Mouse (Mus musculus) ES-Bruce4 (cell line): ENCODE results near the gene Bmf.

Experiments used
- CTCF ChIP-seq: IDR thresholded peaks from one replicate; pipeline ENCODE4 v1.8.1; 2011; ENCODE audit warnings: low read depth, low read length
- POLR2A ChIP-seq: IDR thresholded peaks from one replicate; pipeline ENCODE4 v1.8.1; 2011; ENCODE audit warnings: low read length; ENCODE audit not compliant: insufficient read depth

DNA sequence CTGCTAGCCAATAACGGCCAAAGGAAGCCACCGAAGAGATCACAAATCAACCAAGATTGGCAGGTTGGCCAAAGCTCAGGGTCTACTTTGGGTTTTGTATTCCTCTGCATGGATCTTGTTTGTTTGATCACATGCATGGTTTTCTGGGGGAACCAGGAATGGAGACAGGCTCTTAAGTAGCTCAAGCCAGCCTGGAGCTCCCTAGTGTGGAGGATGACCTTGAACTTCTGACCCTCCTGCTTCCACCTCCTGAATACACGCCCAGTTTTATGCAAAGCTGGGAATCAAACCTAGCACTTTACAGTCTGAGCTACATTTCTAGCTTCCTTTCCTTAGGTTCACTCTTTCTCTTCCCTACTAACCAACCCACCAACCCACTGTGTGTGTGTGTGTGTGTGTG lies 64.1 kb downstream of the Bmf start:
- TF ChIP-seq POLR2A: no peak
- no peak for TF ChIP-seq CTCF
